Mouse (Mus musculus): ENCODE measurements around the gene Amdhd2.

GRCm38 (mm10) chr17:24167120-24167519, 3.6 kb upstream of the Amdhd2 start:
- TF ChIP-seq CTCF (IDR thresholded peaks at IDR 0.05; ENCODE audit: extremely low read depth, insufficient read length, insufficient replicate concordance, low read depth, low read length) (no peak), POLR2A (IDR thresholded peaks at IDR 0.05; ENCODE audit: low read depth, low read length) (no peak)

All from small intestine, adult 2 months (tissue).